Mouse (Mus musculus) G1E-ER4 (cell line): ENCODE measurements around the gene Fhad1. TPM values are rescaled to one million over a fixed set of nuclear protein-coding genes. Genes with fewer than 3 reads are reported as not detected.

Experiments used
- GATA1 ChIP-seq: IDR thresholded peaks from one replicate; pipeline ENCODE4 v1.8.0; 2012; ENCODE audit warnings: low read length, inconsistent platforms
- polyA plus RNA-seq: library from polyadenylated mRNA; stranded (reverse); fragments of >175 nt; gene quantifications from 2 replicates; pipeline ENCODE4 v1.2.3, GENCODE M21; 2012

Fhad1 gene
- polyA plus RNA-seq, result not detected in 2 replicates

DNA sequence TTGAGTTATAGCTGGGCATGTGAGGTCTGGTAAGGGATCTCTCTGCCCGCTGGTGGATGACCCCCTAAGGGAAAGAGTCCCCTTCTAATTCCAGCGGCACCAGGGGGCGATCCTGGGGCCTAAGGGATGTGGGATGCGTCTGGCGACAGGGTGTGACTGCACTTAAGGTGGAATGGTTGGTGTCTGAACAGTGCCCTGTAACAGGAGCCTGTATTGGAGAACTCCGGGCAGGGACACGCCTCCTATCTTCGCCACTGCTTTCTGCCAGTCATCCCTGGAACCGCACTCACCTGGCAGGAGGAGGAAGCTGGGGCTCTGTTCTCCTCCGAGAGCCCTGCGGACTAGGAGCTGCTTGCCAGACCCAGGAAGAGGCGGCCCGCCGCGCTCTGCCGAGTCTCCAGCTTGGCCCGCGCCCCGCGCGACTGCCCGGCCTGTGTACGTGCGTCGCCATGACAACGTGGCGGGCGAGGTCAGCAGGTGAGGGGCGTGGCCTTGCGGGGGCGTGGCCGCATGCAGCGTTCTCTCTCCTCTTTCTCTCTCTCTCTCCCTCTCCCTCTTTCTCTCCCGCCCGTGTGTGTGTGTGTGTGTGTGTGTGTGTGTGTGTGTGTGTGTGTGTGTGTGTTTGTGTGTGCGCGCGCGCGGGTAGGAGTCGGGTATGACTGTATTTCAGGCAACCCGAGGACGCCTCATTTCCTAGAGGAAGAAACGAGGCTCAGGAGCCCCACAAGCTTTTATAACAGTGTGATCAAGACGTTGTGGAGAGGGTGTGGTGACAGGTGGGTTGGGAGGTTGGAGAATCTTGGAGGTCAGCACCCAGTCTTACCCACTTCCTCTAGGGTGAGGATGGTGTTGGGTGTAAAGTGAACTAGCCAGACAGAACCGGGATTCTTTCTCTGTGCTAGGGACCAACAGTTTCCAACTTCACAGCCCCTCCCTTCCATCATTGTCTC is at the start of gene Fhad1:
Fhad1 (minus strand) TSS at position 424 of the 950 bp plus-strand sequence.
- TF ChIP-seq GATA1, result no peak

- TF ChIP-seq GATA1, result no peak
Measured at GRCm38 (mm10) chr4:142063057-142063534, 48.2 kb upstream of the Fhad1 start.

GRCm38 (mm10) chr4:142061485-142062240 is 46.8 kb upstream of the Fhad1 start:
- no peak for TF ChIP-seq GATA1

DNA sequence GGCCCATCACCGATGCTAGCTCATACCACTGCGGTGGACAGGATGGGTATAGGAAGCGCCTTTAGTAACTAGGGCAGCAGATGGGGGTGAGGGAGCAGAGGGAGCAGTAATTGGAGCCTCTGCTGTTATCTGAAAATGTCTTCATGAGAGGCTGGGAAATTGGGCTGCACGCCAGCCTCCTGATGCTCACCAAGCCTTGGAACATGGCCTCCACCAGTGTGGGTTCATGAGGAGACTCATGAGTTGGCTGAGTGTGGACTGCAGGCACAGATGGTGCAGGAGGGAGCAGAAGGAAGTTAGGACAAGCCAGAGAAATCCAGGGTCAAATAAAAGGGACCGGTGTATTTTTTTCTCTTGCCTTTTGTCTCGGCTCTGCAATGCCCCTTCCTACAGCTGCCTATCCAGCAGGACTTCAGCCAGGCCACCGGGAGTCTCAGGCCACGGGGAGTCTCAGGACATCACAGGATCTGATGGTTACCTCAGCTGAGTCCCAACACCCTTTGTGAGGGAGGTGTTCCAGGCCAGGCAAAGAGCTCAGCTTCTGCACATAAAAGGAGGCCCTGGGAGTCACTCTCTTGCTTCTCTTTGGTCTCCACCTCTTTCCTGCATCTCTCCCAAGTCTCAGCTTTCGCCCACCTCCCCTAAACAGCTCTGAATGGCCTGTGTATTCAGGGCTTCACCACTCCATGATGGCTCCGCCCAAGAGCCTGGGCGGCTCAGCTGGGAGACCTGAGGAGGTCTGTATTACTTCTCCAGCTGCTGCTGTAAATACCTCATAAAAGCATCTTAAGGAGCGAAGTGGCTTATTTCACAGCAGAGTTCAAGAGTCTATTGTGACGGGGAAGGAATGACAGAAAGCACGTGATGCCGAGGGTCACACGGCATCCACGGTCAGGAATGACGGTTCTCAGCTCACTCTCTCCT is 45.8 kb upstream of the Fhad1 start:
- no peak for TF ChIP-seq GATA1

GRCm38 (mm10) chr4:142059841-142060193 is 44.9 kb upstream of the Fhad1 start:
- TF ChIP-seq GATA1, result no peak

GRCm38 (mm10) chr4:142059113-142059840 is 44.4 kb upstream of the Fhad1 start:
- no peak for TF ChIP-seq GATA1

DNA sequence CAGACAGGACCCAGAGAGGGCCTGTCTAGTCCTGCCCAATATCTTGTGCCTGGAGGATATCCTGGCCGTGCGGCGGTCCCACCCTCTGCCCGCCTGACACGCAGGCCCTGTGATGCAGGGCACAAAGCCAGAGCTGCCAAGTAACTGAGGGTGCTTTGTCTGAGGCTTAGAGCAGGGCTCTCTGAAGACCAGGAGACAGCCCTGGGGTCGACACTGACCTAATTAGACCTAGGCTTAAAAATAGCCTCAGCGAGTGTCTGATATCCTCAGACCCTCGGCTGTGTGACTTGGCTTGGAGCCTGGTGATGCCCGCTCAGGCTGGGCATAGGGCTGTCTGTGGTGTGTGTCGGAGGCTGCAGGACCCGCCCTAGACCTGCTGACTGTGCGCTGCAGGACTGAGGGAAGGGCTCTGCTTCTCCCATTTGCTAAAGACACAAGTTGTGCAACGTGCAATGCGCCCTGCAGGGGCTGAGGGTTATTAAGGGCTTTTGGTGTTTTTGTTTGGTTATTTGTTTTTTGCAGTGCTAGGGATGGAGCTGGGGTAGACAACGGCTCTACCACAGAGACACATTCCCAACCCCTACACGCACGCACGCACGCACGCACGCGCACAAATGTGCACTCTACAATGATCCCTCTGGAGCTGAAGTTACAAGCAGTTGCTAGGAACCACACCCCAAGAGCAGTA is 42.8 kb upstream of the Fhad1 start:
- no peak for TF ChIP-seq GATA1

DNA sequence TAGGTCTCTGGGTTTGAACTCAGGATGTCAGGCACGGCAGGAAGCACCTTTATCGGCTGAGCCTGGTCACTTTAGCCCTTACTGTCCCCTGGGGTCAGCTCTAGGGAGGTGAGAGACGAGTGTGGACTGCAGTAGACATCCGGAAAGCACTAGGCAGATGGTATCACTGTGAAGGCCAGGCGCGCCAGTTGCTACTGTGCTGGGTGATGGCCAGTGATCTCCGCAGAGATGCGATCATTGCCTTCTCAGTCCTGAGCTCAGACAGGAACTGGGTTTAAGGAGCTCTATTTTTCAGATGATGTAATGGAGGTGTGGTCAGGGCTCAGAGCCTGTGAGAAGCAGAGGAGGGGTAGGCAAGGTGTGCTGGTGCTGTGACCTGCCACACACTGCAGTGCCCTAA is 40.7 kb upstream of the Fhad1 start:
- no peak for TF ChIP-seq GATA1

GRCm38 (mm10) chr4:142054580-142054979 is 39.7 kb upstream of the Fhad1 start:
- TF ChIP-seq GATA1, result no peak

DNA sequence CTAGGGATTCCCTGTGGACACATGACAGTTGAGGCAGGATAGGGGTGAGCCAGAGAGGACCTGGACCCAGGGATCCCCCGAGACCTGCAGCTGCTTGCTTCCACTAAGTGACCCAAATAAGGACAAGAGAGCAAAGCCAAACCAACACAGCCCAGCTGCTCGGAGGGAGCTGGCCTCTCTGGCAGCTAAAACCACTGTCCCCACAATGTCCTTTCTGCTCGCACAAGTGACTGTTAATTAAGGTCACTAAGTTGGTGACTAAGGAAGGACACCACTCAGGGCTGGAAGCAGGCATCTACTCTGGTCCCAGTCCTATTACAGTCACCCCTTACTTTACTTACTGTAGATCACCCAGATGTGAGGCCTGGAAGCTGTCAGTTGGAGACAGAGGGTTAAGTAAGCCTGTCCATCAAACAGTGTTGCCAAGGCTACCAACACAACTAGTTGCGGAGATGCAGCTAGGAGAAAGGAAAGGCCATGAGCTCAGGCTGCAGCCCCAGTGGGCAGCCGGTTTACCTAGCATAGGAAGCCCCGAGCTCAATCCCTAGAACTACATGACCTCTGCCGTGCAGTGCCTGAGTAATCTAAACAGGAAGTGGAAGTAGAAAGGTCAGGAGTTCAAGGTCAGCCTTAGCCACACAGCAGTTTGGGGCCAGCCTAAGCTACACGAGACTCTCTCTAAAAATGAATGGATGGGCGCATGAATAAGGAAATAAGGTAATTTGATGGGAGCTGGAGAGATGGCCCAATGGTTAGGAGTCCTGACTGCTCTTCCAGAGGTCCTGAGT is 39.0 kb upstream of the Fhad1 start:
- no peak for TF ChIP-seq GATA1

- no peak for TF ChIP-seq GATA1
Measured at GRCm38 (mm10) chr4:142053261-142053660, 38.4 kb upstream of the Fhad1 start.

DNA sequence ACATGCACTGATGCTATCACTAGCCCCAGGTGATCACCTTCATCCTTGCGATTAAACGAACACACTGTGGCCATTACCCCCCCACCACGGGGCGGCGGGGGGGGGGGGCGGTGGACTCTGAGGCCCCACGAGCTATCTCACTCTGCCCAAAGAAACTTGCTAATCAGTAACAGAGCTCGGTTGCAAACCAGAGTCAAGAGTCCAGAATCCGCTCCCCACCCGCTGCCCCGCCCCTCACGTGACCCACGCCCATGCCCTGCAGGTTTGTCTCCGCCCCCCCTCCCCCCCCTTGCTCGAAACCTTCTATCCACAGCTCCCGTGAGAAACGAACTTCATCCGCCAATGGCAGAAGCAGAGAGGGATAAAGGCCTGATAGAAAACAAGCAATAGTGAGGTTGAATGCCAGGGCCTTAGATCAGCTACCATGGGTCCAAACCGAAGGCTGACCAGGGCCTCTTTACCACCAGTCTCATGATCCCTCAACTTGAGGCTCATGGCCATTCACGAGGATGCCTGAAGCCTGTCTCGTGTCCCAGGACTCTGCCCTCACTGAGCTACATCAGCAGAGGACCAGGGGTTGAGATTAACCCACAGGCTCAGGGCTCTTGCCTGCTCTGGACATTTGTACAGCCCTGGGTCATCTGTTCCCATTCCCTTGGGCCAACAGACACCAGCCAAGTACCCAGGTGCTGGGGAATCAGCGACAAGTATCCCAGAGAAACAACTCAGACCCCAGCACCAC is 37.7 kb upstream of the Fhad1 start:
- no peak for TF ChIP-seq GATA1

GRCm38 (mm10) chr4:142049963-142050362 is 35.1 kb upstream of the Fhad1 start:
- no peak for TF ChIP-seq GATA1
